Mouse (Mus musculus): ENCODE measurements around the gene Pde10a. TPM values are rescaled to one million over a fixed set of nuclear protein-coding genes. Genes with fewer than 3 reads are reported as not detected.

The Pde10a gene
- polyA plus RNA-seq, 1 experiment from 2014 or later: 4.8 TPM

DNA sequence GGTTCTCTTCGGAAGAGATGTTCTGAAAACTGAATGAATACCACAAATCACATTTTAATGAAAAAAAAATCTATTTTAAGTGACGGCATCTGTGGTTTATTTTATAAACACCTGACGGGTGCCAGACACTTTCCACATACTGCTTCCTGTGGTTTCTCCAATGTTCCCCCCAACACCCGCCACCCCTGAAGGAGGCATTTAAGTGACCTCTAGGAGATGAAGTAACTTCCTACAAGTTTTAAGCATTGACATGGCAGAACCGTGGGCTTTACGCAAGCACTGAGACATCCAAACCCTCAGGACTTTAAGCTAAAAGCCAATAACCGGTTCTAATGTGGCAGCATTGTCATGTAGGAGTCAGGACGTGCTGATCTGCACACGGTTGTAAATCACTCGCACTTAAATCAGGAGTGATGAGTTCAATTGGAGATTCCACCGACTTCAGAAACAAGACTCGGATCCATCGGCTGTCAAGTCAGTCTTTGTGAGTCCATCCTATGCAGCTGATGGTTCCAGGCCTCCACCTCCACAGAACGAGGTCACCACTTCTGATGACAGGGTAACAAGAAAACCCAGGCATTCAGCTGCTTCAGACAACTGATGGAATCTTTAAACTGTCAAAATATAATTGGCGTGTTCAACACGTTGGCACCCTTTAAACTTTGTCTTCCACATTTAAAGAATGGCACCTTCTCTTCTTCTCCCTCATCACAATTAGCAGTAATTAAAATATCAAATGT is 115.7 kb downstream of the Pde10a start:
- 89% methylated on average over 16 of the region's 16 CpGs for WGBS
- no peaks in the 10 kb centered on the region for H3K4me1 ChIP-seq (ENCODE audit: control insufficient read depth, insufficient read depth, low read length)

DNA sequence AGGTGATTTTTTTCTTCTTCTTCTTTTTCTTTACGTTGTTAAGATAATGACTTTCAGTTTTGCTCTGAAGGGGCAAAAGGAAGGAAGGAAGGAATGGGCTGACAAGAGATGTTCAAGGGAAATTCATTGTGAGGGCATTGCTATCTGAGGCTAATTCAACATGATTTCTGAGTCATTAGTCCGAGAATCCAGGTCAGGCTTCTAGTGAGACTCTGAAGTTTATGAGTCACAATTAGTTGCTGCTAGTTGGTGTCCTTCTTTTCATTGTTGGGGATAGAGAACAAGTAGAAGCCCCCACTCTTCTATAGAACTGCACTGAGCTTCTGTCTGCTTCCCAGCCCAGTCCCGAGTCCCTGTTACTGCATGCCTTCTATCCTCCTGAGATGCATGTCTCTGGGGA is 116.3 kb downstream of the Pde10a start:
- Histone ChIP-seq H3K36me3 (ENCODE audit: control insufficient read depth, insufficient read depth, low read length) (no peaks in the 10 kb centered on the region), H3K9me3 (ENCODE audit: control insufficient read depth, low read length) (no peaks in the 10 kb centered on the region; the same call in 1 of the 2 replicates), H3K27ac (ENCODE audit: low read depth, low read length) (no peak overlapping the region), H3K9ac (ENCODE audit: low read length) (no peak overlapping the region), H3K27me3 (ENCODE audit: control insufficient read depth, insufficient read depth, low read length) (no peaks in the 10 kb centered on the region), H3K4me3 (ENCODE audit: low read depth, low read length) (no peak overlapping the region), H3K4me1 (ENCODE audit: control insufficient read depth, insufficient read depth, low read length) (no peaks in the 10 kb centered on the region), H3K4me2 (no peak overlapping the region)
- ATAC-seq (ENCODE audit: low FRiP score) (no peak), DNase-seq (ENCODE audit: low spot score, missing footprints) (peak; percentile 28)
- WGBS: 76% methylated on average over 3 of the region's 3 CpGs

More for the DNA sequence above, 115.7 kb downstream of the Pde10a start:
- no peaks in the 10 kb centered on the region; the same call in 1 of the 2 replicates for H3K9me3 ChIP-seq (ENCODE audit: control insufficient read depth, low read length)
- H3K4me3 ChIP-seq (ENCODE audit: low read depth, low read length): no peak overlapping the region
- ATAC-seq (ENCODE audit: low FRiP score) (no peak), DNase-seq (ENCODE audit: low spot score, missing footprints) (peak; percentile 35)
- no peaks in the 10 kb centered on the region for H3K36me3 ChIP-seq (ENCODE audit: control insufficient read depth, insufficient read depth, low read length)
- no peaks in the 10 kb centered on the region for H3K27me3 ChIP-seq (ENCODE audit: control insufficient read depth, insufficient read depth, low read length)
- H3K4me2 ChIP-seq: no peak overlapping the region
- no peak overlapping the region for H3K9ac ChIP-seq (ENCODE audit: low read length)
- no peak overlapping the region for H3K27ac ChIP-seq (ENCODE audit: low read depth, low read length)

DNA sequence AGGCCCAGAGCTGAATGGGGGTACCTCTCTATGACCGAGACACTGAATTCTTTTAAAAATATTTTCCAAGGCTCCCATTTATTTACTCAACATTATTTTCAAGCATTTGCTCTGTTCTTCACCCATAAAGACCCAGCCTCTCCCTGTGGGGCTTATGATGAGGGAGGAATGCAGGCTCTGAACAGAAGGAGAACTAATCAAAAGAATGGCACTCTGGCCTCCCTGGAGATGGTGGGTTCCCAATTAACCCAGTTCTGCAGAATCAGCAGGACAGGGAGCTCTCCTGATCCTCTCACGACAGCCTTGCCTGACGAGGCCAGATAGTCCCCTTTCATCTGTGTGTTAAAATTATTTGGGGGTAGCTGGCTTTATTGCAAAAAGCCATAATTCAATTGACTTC is 117.2 kb downstream of the Pde10a start:
- whole genome bisulfite sequencing: 70% methylated on average over 3 of the region's 3 CpGs
- H3K9ac ChIP-seq (ENCODE audit: low read length): no peak overlapping the region
- no peaks in the 10 kb centered on the region for H3K36me3 ChIP-seq (ENCODE audit: control insufficient read depth, insufficient read depth, low read length)
- H3K4me1 ChIP-seq (ENCODE audit: control insufficient read depth, insufficient read depth, low read length): peaks cover 2% of the 10 kb centered on the region
- no peak overlapping the region for H3K4me3 ChIP-seq (ENCODE audit: low read depth, low read length)
- peak; percentile 10 for DNase-seq (ENCODE audit: low spot score, missing footprints)
- H3K4me2 ChIP-seq: no peak overlapping the region
- H3K27me3 ChIP-seq (ENCODE audit: control insufficient read depth, insufficient read depth, low read length): no peaks in the 10 kb centered on the region
- no peaks in the 10 kb centered on the region; the same call in 1 of the 2 replicates for H3K9me3 ChIP-seq (ENCODE audit: control insufficient read depth, low read length)
- ATAC-seq (ENCODE audit: low FRiP score): no peak
- no peak overlapping the region for H3K27ac ChIP-seq (ENCODE audit: low read depth, low read length)

DNA sequence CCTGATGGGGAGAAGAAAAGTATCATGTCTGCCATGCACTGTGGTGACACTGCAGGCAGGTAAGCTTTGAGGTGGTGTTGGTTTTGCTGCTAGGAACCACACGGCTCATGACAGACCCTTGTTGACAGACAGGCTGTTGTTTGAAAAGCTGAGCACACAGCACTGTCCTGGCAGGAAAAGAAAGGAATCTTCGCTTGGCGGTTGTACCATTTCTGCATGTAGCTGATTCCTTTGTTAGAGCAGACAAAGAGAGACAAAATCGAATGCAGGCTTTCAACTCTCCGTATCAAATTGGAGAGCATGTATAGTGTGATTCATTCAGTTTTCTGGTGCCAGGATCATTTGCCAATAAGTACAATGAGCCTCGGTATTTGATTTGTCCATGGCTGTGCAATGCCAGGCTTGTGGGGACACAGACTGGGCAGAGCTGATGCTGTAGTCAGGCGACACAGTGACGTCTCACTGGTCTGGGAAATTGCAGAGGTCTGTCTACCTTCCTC is 122.2 kb downstream of the Pde10a start:
- no peak overlapping the region for H3K27ac ChIP-seq (ENCODE audit: low read depth, low read length)
- H3K4me1 ChIP-seq (ENCODE audit: control insufficient read depth, insufficient read depth, low read length): peaks cover 6% of the 10 kb centered on the region
- H3K9ac ChIP-seq (ENCODE audit: low read length): peak overlapping the region; percentile 27
- ATAC-seq (ENCODE audit: low FRiP score) (no peak), DNase-seq (ENCODE audit: low spot score, missing footprints) (peak; percentile 86)
- no peaks in the 10 kb centered on the region for H3K36me3 ChIP-seq (ENCODE audit: control insufficient read depth, insufficient read depth, low read length)
- no peaks in the 10 kb centered on the region; the same call in 1 of the 2 replicates for H3K9me3 ChIP-seq (ENCODE audit: control insufficient read depth, low read length)
- no peaks in the 10 kb centered on the region for H3K27me3 ChIP-seq (ENCODE audit: control insufficient read depth, insufficient read depth, low read length)
- WGBS: 45% methylated on average over 8 of the region's 8 CpGs
- H3K4me3 ChIP-seq (ENCODE audit: low read depth, low read length): no peak overlapping the region
- H3K4me2 ChIP-seq: no peak overlapping the region

DNA sequence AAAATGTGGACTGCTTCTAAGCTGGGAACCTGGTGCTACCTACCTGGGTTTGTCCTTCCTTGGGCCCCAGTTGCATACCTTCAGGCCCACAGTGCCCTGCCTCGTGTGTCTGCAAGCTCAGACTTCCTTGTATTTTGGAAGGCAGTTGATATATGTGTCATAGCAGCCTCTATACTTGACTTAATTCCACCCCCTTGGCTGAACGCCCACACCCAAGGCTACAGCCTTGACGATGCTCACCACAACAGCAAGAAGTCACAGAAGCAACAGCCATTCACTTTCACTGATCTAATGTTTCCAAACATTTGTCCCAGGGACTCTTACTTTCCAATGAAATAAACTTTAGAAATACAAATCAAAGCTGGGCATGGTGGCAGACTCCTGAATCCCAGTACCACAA is 123.1 kb downstream of the Pde10a start:
- Histone ChIP-seq H3K4me1 (ENCODE audit: control insufficient read depth, insufficient read depth, low read length) (peaks cover 6% of the 10 kb centered on the region), H3K27ac (ENCODE audit: low read depth, low read length) (no peak overlapping the region), H3K36me3 (ENCODE audit: control insufficient read depth, insufficient read depth, low read length) (no peaks in the 10 kb centered on the region), H3K4me3 (ENCODE audit: low read depth, low read length) (no peak overlapping the region), H3K9ac (ENCODE audit: low read length) (no peak overlapping the region), H3K27me3 (ENCODE audit: control insufficient read depth, insufficient read depth, low read length) (no peaks in the 10 kb centered on the region), H3K9me3 (ENCODE audit: control insufficient read depth, low read length) (no peaks in the 10 kb centered on the region; the same call in 1 of the 2 replicates), H3K4me2 (no peak overlapping the region)
- ATAC-seq (ENCODE audit: low FRiP score): no peak
- no peak for DNase-seq (ENCODE audit: low spot score, missing footprints)
- 85% methylated on average over 3 of the region's 3 CpGs for WGBS

DNA sequence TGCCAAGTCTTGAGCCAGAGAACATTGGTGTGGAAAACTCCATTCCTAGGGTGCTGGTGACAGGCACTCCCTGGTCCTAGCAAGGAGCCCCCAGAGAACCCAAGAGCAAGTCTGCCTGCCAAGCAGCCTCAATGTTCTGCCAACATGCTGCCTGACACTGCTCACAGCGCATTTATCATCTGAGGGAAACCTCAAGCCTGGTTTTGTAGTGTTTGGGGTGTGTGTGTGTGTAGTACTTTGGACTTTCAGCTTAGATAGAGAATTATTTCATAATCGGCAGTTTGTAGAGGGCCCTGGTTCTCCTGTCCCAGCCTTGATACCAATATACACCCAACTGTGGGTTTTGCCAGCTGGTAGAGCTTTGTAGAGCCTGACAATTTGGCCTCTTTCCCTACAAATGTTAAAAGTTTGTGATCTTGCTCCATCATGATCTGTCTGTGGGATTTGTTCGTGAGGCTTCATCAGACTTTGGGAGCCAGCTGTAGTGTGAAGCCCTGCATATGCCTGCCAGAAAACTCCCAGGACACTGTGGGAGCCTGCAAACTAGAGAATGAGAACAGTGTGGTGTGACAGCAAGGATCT is 127.6 kb downstream of the Pde10a start:
- Histone ChIP-seq H3K27me3 (ENCODE audit: control insufficient read depth, insufficient read depth, low read length) (no peaks in the 10 kb centered on the region), H3K4me1 (ENCODE audit: control insufficient read depth, insufficient read depth, low read length) (no peaks in the 10 kb centered on the region; the same call in 1 of the 2 replicates), H3K27ac (ENCODE audit: low read depth, low read length) (no peak overlapping the region), H3K4me2 (no peak overlapping the region), H3K36me3 (ENCODE audit: control insufficient read depth, insufficient read depth, low read length) (no peaks in the 10 kb centered on the region), H3K4me3 (ENCODE audit: low read depth, low read length) (no peak overlapping the region), H3K9ac (ENCODE audit: low read length) (no peak overlapping the region), H3K9me3 (ENCODE audit: control insufficient read depth, low read length) (no peaks in the 10 kb centered on the region)
- WGBS: 88% methylated on average over 3 of the region's 3 CpGs
- DNase-seq (ENCODE audit: low spot score, missing footprints) (no peak), ATAC-seq (ENCODE audit: low FRiP score) (no peak)

DNA sequence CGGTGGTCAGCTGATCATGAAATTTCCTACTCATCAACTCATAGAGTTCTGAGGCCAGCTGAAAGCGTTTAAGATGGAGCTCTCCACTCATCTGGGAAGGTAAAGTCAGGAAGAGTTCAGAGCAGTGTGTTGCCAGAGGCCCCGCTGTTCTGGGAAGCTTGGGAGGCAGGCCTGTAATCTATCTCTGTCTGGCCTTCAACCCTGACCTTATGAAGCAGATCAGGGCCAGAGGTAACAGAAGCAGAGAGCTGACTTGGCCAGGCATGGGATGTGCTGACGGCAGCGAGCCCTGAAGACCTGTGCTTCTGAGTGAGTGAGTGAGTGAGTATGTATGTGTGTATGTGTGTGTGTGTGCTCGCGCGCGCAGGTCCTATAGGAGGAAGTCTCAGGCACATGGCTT is 132.5 kb downstream of the Pde10a start:
- Histone ChIP-seq H3K27me3 (ENCODE audit: control insufficient read depth, insufficient read depth, low read length) (no peaks in the 10 kb centered on the region), H3K9me3 (ENCODE audit: control insufficient read depth, low read length) (no peaks in the 10 kb centered on the region), H3K4me1 (ENCODE audit: control insufficient read depth, insufficient read depth, low read length) (no peaks in the 10 kb centered on the region), H3K27ac (ENCODE audit: low read depth, low read length) (no peak overlapping the region), H3K36me3 (ENCODE audit: control insufficient read depth, insufficient read depth, low read length) (no peaks in the 10 kb centered on the region), H3K9ac (ENCODE audit: low read length) (no peak overlapping the region), H3K4me3 (ENCODE audit: low read depth, low read length) (no peak overlapping the region), H3K4me2 (no peak overlapping the region)
- WGBS: 83% methylated on average over 9 of the region's 9 CpGs
- ATAC-seq (ENCODE audit: low FRiP score): no peak
- DNase-seq (ENCODE audit: low spot score, missing footprints): no peak

DNA sequence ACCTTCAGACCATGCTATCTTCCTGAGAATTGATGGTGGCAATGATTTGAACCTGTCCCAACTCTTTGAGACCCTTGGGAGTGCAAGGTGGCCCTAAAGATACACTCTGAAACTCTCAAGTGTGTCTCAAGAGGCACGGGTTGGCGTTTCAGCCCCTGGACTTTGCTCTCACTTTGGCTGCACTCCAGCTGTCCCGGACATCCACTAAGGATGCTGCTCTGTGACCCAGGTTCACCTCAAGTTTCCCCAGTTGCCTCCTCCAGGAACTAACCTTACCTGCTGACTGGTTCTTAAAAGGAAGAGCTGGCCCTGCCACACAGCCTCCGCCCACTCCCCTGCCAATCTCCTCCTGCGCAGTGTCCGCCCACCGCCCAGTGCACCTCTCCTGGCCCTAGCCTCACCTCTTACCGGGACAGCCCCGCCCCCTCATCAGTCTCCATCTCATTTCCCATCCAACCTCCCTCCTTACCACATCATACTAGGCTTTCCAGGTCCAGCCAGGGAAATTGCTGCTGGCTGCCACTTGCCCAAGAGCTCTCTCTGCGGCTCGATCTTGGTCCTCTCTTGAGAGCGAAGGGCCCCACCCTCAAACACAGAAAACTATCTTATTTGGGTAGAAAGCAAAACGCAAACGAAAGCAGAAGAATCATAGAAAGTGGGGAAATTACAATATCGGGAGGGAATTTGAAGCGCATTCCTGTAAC is 133.7 kb downstream of the Pde10a start:
- Histone ChIP-seq H3K27me3 (ENCODE audit: control insufficient read depth, insufficient read depth, low read length) (no peaks in the 10 kb centered on the region), H3K9ac (ENCODE audit: low read length) (no peak overlapping the region), H3K4me1 (ENCODE audit: control insufficient read depth, insufficient read depth, low read length) (no peaks in the 10 kb centered on the region), H3K4me2 (no peak overlapping the region), H3K4me3 (ENCODE audit: low read depth, low read length) (no peak overlapping the region), H3K36me3 (ENCODE audit: control insufficient read depth, insufficient read depth, low read length) (no peaks in the 10 kb centered on the region), H3K27ac (ENCODE audit: low read depth, low read length) (no peak overlapping the region), H3K9me3 (ENCODE audit: control insufficient read depth, low read length) (no peaks in the 10 kb centered on the region)
- ATAC-seq (ENCODE audit: low FRiP score) (no peak), DNase-seq (ENCODE audit: low spot score, missing footprints) (no peak)
- WGBS: 68% methylated on average over 16 of the region's 16 CpGs

DNA sequence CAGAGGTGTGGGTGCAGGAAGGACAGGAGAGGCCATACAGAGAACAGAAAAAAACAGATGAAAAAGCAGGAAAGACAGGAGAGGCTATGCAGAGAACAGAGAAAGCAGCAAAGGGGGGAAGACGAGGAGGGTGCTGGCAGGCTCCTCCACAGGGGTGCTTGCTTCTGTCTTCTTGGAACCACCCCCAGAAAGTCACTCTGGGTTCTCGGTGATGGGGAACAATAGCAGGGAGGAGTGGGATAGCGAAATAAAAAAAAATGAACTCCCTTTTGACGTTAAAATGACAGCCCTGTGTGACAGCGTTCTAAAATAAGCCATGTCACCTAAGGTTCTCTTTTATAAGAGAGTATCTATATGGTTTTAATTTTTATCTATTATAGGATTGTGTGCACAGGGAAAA is 141.7 kb downstream of the Pde10a start:
- H3K4me1 ChIP-seq (ENCODE audit: control insufficient read depth, insufficient read depth, low read length): no peaks in the 10 kb centered on the region
- no peaks in the 10 kb centered on the region for H3K9me3 ChIP-seq (ENCODE audit: control insufficient read depth, low read length)
- no peak overlapping the region for H3K9ac ChIP-seq (ENCODE audit: low read length)
- H3K27me3 ChIP-seq (ENCODE audit: control insufficient read depth, insufficient read depth, low read length): no peaks in the 10 kb centered on the region
- H3K27ac ChIP-seq (ENCODE audit: low read depth, low read length): no peak overlapping the region
- no peak for DNase-seq (ENCODE audit: low spot score, missing footprints)
- no peaks in the 10 kb centered on the region for H3K36me3 ChIP-seq (ENCODE audit: control insufficient read depth, insufficient read depth, low read length)
- no peak overlapping the region for H3K4me3 ChIP-seq (ENCODE audit: low read depth, low read length)
- no peak overlapping the region for H3K4me2 ChIP-seq
- 62% methylated on average over 5 of the region's 5 CpGs for WGBS
- no peak for ATAC-seq (ENCODE audit: low FRiP score)

All from midbrain, embryonic 11.5 days (tissue).